Mouse (Mus musculus): Measurements from ENCODE around the gene Ifna5. TPM values are rescaled to one million over a fixed set of nuclear protein-coding genes. Genes with fewer than 3 reads are reported as not detected.

Gene Ifna5
- polyA plus RNA-seq, 1 experiment from 2014 or later, result not detected

DNA sequence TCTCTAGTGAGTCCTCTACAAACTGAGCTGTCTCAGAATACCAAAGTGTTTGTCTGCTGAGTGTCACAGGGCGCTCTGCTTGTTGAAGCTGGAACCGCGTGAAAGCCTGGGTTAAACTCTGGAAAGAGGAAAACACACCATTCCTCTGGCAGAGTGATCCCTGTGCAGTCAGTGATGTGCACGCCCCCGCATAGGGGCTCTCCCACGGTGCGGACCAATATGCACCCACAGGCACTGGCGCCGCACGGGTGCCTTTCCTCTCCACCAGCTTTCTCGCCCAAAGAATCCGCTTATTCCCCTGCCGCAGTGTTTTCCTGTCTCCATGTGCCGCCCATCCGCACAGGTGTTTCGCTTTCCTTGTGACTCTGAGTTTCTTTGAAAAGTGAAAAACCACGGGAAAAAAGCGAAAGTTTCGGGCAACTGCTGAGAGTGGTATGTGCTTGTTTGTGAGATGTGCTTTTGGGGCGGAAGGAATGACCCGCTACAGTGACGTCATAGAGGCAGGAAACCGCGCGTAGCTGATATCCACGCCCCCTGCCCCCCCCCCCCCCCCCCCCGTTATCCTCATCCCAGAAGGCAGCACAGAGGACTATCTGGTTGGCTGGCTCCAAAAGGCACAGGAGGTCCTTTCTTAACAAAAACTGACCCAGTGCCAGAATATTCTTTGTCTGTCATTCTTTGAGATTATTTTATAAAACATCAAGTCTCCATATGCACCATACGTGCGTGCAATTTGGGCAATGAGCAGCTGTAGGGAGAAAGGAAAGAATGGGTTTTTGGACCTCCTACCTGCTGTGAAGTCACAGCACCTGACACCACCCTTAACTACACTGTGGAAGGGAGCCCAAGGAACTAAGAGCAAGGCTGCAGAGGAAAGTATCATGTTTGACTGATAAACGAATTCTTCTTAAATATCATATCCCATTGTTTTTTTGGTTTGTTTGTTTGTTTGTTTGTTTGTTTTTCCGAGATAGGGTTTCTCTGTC, 32.9 kb downstream of the Ifna5 start:
- Histone ChIP-seq H3K9ac (ENCODE audit: low read depth, low read length) (peak overlapping the region; percentile 42; the same call in 1 of the 2 replicates), H3K4me1 (replicated peaks; ENCODE audit: control insufficient read depth, insufficient read depth, low read length) (no peaks in the 10 kb centered on the region), H3K4me2 (replicated peaks; ENCODE audit: low read depth, low read length) (peak overlapping the region; percentile 85), H3K4me3 (ENCODE audit: low read depth, low read length) (peak overlapping the region; percentile 47), H3K36me3 (ENCODE audit: control insufficient read depth, insufficient read depth, low read length) (no peaks in the 10 kb centered on the region), H3K27ac (ENCODE audit: low read depth, low read length) (no peak overlapping the region), H3K9me3 (ENCODE audit: control insufficient read depth, low read length) (no peaks in the 10 kb centered on the region), H3K27me3 (ENCODE audit: control insufficient read depth, insufficient read depth, low read length) (no peaks in the 10 kb centered on the region; the same call in 1 of the 2 replicates)
- 8% methylated on average over 31 of the region's 31 CpGs for WGBS
- DNase-seq (ENCODE audit: low spot score), result peak; percentile 63
- ATAC-seq (ENCODE audit: low FRiP score), result peak; percentile 71

DNA sequence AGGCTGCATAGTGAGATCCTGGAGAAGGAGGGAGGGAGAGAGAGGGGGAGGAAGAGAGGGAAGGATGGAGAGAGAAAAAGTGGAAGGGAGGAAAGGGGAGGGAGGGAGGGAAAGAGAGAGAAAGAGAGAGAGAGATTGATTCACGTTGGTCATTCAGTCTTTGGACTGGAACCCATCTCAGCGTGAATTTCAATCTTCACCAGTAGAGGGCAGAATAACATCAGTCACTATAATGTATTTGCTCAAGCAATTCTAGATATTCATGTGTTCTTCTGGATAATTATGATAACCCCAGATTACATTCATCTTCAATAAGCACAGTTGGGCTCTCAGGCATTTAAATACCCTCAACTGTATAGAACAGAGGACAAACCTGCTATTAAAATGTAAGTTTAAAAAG, 37.4 kb downstream of the Ifna5 start:
- 0% methylated on average over 2 of the region's 2 CpGs for WGBS
- DNase-seq (ENCODE audit: low spot score) (peak; percentile 59), ATAC-seq (ENCODE audit: low FRiP score) (peak; percentile 34; the same call in 1 of the 2 replicates)
- H3K27ac ChIP-seq (ENCODE audit: low read depth, low read length), result no peak overlapping the region
- H3K9ac ChIP-seq (ENCODE audit: low read depth, low read length), result no peak overlapping the region
- H3K36me3 ChIP-seq (ENCODE audit: control insufficient read depth, insufficient read depth, low read length), result no peaks in the 10 kb centered on the region
- no peak overlapping the region for H3K4me2 ChIP-seq (replicated peaks; ENCODE audit: low read depth, low read length)
- H3K27me3 ChIP-seq (ENCODE audit: control insufficient read depth, insufficient read depth, low read length), result no peaks in the 10 kb centered on the region
- no peak overlapping the region for H3K4me3 ChIP-seq (ENCODE audit: low read depth, low read length)
- no peaks in the 10 kb centered on the region for H3K9me3 ChIP-seq (ENCODE audit: control insufficient read depth, low read length)
- no peaks in the 10 kb centered on the region for H3K4me1 ChIP-seq (replicated peaks; ENCODE audit: control insufficient read depth, insufficient read depth, low read length)

GRCm38 (mm10) chr4:88875435-88876095, 40.2 kb downstream of the Ifna5 start:
- H3K9ac ChIP-seq (ENCODE audit: low read depth, low read length), result no peak overlapping the region
- H3K4me1 ChIP-seq (replicated peaks; ENCODE audit: control insufficient read depth, insufficient read depth, low read length), result no peaks in the 10 kb centered on the region
- H3K36me3 ChIP-seq (ENCODE audit: control insufficient read depth, insufficient read depth, low read length), result no peaks in the 10 kb centered on the region
- no peaks in the 10 kb centered on the region for H3K27me3 ChIP-seq (ENCODE audit: control insufficient read depth, insufficient read depth, low read length)
- no peak for DNase-seq (ENCODE audit: low spot score)
- H3K4me2 ChIP-seq (replicated peaks; ENCODE audit: low read depth, low read length), result no peak overlapping the region
- no peak overlapping the region for H3K4me3 ChIP-seq (ENCODE audit: low read depth, low read length)
- H3K27ac ChIP-seq (ENCODE audit: low read depth, low read length), result no peak overlapping the region
- no peak for ATAC-seq (ENCODE audit: low FRiP score)
- 80% methylated on average over 4 of the region's 4 CpGs for WGBS
- H3K9me3 ChIP-seq (ENCODE audit: control insufficient read depth, low read length), result no peaks in the 10 kb centered on the region

DNA sequence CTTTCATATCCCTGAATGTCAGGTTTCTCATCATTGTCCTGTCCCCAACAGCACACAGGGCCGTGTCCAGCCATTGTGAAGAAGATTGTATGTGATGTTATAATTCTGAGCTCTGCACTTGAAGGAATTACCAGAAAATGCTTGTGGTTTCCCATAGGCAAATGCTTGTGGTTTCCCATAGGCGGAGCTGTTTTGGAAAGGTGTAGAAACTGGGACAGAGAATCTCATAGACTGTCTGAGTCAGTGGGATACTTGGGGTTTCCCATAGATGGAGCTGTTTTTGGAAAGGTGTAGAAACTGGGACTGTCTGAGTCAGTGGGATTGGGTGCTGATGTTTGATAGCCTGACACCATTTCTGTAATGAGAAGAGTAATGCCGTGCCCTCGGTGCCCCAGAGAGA, 41.2 kb downstream of the Ifna5 start:
- H3K9ac ChIP-seq (ENCODE audit: low read depth, low read length), result no peak overlapping the region
- DNase-seq (ENCODE audit: low spot score) (no peak), ATAC-seq (ENCODE audit: low FRiP score) (no peak)
- no peaks in the 10 kb centered on the region for H3K27me3 ChIP-seq (ENCODE audit: control insufficient read depth, insufficient read depth, low read length)
- H3K4me3 ChIP-seq (ENCODE audit: low read depth, low read length), result no peak overlapping the region
- no peaks in the 10 kb centered on the region for H3K4me1 ChIP-seq (replicated peaks; ENCODE audit: control insufficient read depth, insufficient read depth, low read length)
- no peaks in the 10 kb centered on the region for H3K9me3 ChIP-seq (ENCODE audit: control insufficient read depth, low read length)
- WGBS, result 79% methylated on average over 4 of the region's 4 CpGs
- H3K36me3 ChIP-seq (ENCODE audit: control insufficient read depth, insufficient read depth, low read length), result no peaks in the 10 kb centered on the region
- H3K4me2 ChIP-seq (replicated peaks; ENCODE audit: low read depth, low read length), result no peak overlapping the region
- no peak overlapping the region for H3K27ac ChIP-seq (ENCODE audit: low read depth, low read length)

GRCm38 (mm10) chr4:88878246-88878645, 42.9 kb downstream of the Ifna5 start:
- H3K4me2 ChIP-seq (replicated peaks; ENCODE audit: low read depth, low read length), result no peak overlapping the region
- ATAC-seq (ENCODE audit: low FRiP score) (no peak), DNase-seq (ENCODE audit: low spot score) (no peak)
- no peaks in the 10 kb centered on the region for H3K4me1 ChIP-seq (replicated peaks; ENCODE audit: control insufficient read depth, insufficient read depth, low read length)
- H3K9ac ChIP-seq (ENCODE audit: low read depth, low read length), result no peak overlapping the region
- H3K36me3 ChIP-seq (ENCODE audit: control insufficient read depth, insufficient read depth, low read length), result no peaks in the 10 kb centered on the region
- H3K27ac ChIP-seq (ENCODE audit: low read depth, low read length), result no peak overlapping the region
- H3K4me3 ChIP-seq (ENCODE audit: low read depth, low read length), result no peak overlapping the region
- no peaks in the 10 kb centered on the region for H3K27me3 ChIP-seq (ENCODE audit: control insufficient read depth, insufficient read depth, low read length)
- H3K9me3 ChIP-seq (ENCODE audit: control insufficient read depth, low read length), result no peaks in the 10 kb centered on the region
- 53% methylated on average over 10 of the region's 10 CpGs for WGBS

DNA sequence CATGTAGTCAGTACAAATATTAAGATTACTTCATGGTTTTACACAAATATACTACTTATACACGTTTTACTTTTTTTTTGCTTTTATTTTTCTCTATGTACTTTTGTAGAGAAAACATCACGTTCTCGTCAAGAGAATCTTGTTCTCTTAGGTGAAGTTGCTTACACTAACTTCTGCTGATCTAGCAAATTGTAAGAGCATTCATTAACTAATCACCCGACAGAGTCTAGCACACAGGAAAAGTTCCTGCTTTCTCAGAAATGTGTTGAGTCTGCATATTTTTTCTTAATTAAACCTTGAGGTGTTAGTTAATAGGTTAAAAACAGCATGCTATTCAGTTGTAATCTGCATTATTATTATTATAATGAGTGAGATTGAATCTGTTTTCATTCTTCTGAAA, 43.4 kb downstream of the Ifna5 start:
- DNase-seq (ENCODE audit: low spot score) (no peak), ATAC-seq (ENCODE audit: low FRiP score) (no peak)
- Histone ChIP-seq H3K4me1 (replicated peaks; ENCODE audit: control insufficient read depth, insufficient read depth, low read length) (no peaks in the 10 kb centered on the region), H3K4me2 (replicated peaks; ENCODE audit: low read depth, low read length) (no peak overlapping the region), H3K36me3 (ENCODE audit: control insufficient read depth, insufficient read depth, low read length) (no peaks in the 10 kb centered on the region), H3K27me3 (ENCODE audit: control insufficient read depth, insufficient read depth, low read length) (no peaks in the 10 kb centered on the region), H3K9ac (ENCODE audit: low read depth, low read length) (no peak overlapping the region), H3K4me3 (ENCODE audit: low read depth, low read length) (no peak overlapping the region), H3K9me3 (ENCODE audit: control insufficient read depth, low read length) (no peaks in the 10 kb centered on the region), H3K27ac (ENCODE audit: low read depth, low read length) (no peak overlapping the region)
- WGBS, result 80% methylated on average over 4 of the region's 4 CpGs

DNA sequence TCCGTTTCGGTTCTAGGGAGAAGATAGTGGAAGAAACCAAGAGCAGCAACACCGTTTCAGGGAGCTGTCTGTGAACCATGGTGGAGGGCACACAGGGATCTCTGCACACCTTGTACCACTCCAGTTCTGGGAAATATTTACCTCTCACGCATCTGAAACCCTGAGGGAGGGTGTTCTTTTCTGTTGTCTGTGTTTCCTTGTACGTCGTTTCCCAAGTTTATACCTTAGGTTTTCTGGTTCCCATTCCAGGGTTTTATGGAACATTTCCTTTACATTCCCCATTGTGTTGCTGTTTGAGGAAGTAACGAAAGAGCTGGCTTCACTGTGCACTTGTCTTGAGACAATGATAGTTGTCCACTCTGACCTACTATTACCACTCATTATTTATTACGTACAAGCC, 44.8 kb downstream of the Ifna5 start, which contains the start of gene Ifne:
Gene Ifne (minus strand): TSS at position 101 of the 400 bp plus-strand sequence.
- H3K9me3 ChIP-seq (ENCODE audit: control insufficient read depth, low read length), result no peaks in the 10 kb centered on the region
- H3K4me3 ChIP-seq (ENCODE audit: low read depth, low read length), result no peak within 1 kb of the TSS
- no peaks in the 10 kb centered on the region for H3K27me3 ChIP-seq (ENCODE audit: control insufficient read depth, insufficient read depth, low read length)
- H3K27ac ChIP-seq (ENCODE audit: low read depth, low read length), result no peak within 1 kb of the TSS
- DNase-seq (ENCODE audit: low spot score) (no peak), ATAC-seq (ENCODE audit: low FRiP score) (no peak)
- no peaks in the 10 kb centered on the region for H3K4me1 ChIP-seq (replicated peaks; ENCODE audit: control insufficient read depth, insufficient read depth, low read length)
- H3K4me2 ChIP-seq (replicated peaks; ENCODE audit: low read depth, low read length), result no peak within 1 kb of the TSS
- no peak within 1 kb of the TSS for H3K9ac ChIP-seq (ENCODE audit: low read depth, low read length)
- WGBS, result 89% methylated on average over 8 of the region's 8 CpGs
- H3K36me3 ChIP-seq (ENCODE audit: control insufficient read depth, insufficient read depth, low read length), result no peaks in the 10 kb centered on the region

Measured in hindbrain, embryonic 11.5 days (tissue).